Mouse (Mus musculus) layer of hippocampus, adult 2 months (tissue): ENCODE data around the gene Nmnat3. TPM values are rescaled to one million over a fixed set of nuclear protein-coding genes. Genes with fewer than 3 reads are reported as not detected.
A peak's percentile ranks its signal among the peaks of the same experiment; 100 is the strongest.

Experiments
- DNase-seq, 2 experiments: peaks; one replicate each; pipeline ENCODE4 v3.0.0; 2022; ENCODE audit warnings: low spot score in 2 of 2
- H3K27ac ChIP-seq: fragments of 200-600 bp; 2 replicates; pipeline ENCODE4 v1.8.1; 2022
- H3K4me3 ChIP-seq: fragments of 200-600 bp; 2 replicates; pipeline ENCODE4 v1.8.1; 2022; ENCODE audit warnings: mild to moderate bottlenecking
- CTCF ChIP-seq: fragments of 200-600 bp; conservative IDR thresholded peaks from 2 replicates; pipeline ENCODE4 v1.8.1; 2022; ENCODE audit warnings: antibody characterized with exemption, mild to moderate bottlenecking, moderate library complexity
- total RNA-seq, 2 experiments: library from RNA; stranded (reverse); gene quantifications; 2 replicates each; pipeline ENCODE4 v1.2.3; 2021

Gene Nmnat3
- total RNA-seq, 2 experiments from 2014 or later: 1.9 to 2.1 TPM

- Histone ChIP-seq H3K4me3 (peak overlapping the region; percentile 68), H3K27ac (peak overlapping the region; percentile 84)
- DNase-seq: peak; percentile 49 to 66
- TF ChIP-seq CTCF: no peak
Measured at GRCm38 (mm10) chr9:98296383-98297201, 9.4 kb downstream of the Nmnat3 start.

GRCm38 (mm10) chr9:98297234-98297936, 10.2 kb downstream of the Nmnat3 start:
- TF ChIP-seq CTCF: no peak
- DNase-seq: no peak
- Histone ChIP-seq H3K27ac (peak overlapping the region; percentile 84), H3K4me3 (peak overlapping the region; percentile 68)

GRCm38 (mm10) chr9:98297937-98298595, 10.8 kb downstream of the Nmnat3 start:
- no peak for DNase-seq
- no peak for TF ChIP-seq CTCF
- Histone ChIP-seq H3K4me3 (no peak overlapping the region), H3K27ac (no peak overlapping the region)

GRCm38 (mm10) chr9:98298761-98299160, 11.5 kb downstream of the Nmnat3 start:
- no peak overlapping the region for H3K27ac ChIP-seq
- TF ChIP-seq CTCF: no peak

GRCm38 (mm10) chr9:98299235-98299634, 12.0 kb downstream of the Nmnat3 start:
- no peak for TF ChIP-seq CTCF
- no peak overlapping the region for H3K4me3 ChIP-seq
- no peak for DNase-seq
- no peak overlapping the region for H3K27ac ChIP-seq

More at GRCm38 (mm10) chr9:98298761-98299160, 11.5 kb downstream of the Nmnat3 start:
- no peak overlapping the region for H3K4me3 ChIP-seq
- DNase-seq: no peak

GRCm38 (mm10) chr9:98300582-98300981, 13.3 kb downstream of the Nmnat3 start:
- Histone ChIP-seq H3K4me3 (no peak overlapping the region), H3K27ac (no peak overlapping the region)
- TF ChIP-seq CTCF: no peak
- no peak for DNase-seq

- no peak for DNase-seq
- Histone ChIP-seq H3K27ac (no peak overlapping the region), H3K4me3 (no peak overlapping the region)
- no peak for TF ChIP-seq CTCF
Measured at GRCm38 (mm10) chr9:98307011-98307410, 19.8 kb downstream of the Nmnat3 start.

GRCm38 (mm10) chr9:98311316-98311965, 24.2 kb downstream of the Nmnat3 start:
- no peak for DNase-seq
- Histone ChIP-seq H3K27ac (no peak overlapping the region), H3K4me3 (no peak overlapping the region)
- no peak for TF ChIP-seq CTCF

- TF ChIP-seq CTCF: no peak
- Histone ChIP-seq H3K4me3 (no peak overlapping the region), H3K27ac (no peak overlapping the region)
- DNase-seq: no peak
Measured at GRCm38 (mm10) chr9:98312622-98313374, 25.6 kb downstream of the Nmnat3 start.

GRCm38 (mm10) chr9:98313587-98313986, 26.4 kb downstream of the Nmnat3 start:
- Histone ChIP-seq H3K4me3 (no peak overlapping the region), H3K27ac (no peak overlapping the region)
- DNase-seq: no peak
- TF ChIP-seq CTCF: no peak

- no peak overlapping the region for H3K27ac ChIP-seq
- no peak for DNase-seq
- TF ChIP-seq CTCF: no peak
- no peak overlapping the region for H3K4me3 ChIP-seq
Measured at GRCm38 (mm10) chr9:98314059-98314650, 26.9 kb downstream of the Nmnat3 start.

GRCm38 (mm10) chr9:98317897-98318296, 30.7 kb downstream of the Nmnat3 start:
- H3K27ac ChIP-seq: no peak overlapping the region
- no peak overlapping the region for H3K4me3 ChIP-seq
- no peak for TF ChIP-seq CTCF
- no peak for DNase-seq
